Mouse (Mus musculus): ENCODE measurements at regions not wholly inside any gene's neighbourhood (a gene's known extent, or its start where the extent isn't known, plus 50 kb on each side); places are given as distances from the start of the nearest gene placed in this dataset.

DNA sequence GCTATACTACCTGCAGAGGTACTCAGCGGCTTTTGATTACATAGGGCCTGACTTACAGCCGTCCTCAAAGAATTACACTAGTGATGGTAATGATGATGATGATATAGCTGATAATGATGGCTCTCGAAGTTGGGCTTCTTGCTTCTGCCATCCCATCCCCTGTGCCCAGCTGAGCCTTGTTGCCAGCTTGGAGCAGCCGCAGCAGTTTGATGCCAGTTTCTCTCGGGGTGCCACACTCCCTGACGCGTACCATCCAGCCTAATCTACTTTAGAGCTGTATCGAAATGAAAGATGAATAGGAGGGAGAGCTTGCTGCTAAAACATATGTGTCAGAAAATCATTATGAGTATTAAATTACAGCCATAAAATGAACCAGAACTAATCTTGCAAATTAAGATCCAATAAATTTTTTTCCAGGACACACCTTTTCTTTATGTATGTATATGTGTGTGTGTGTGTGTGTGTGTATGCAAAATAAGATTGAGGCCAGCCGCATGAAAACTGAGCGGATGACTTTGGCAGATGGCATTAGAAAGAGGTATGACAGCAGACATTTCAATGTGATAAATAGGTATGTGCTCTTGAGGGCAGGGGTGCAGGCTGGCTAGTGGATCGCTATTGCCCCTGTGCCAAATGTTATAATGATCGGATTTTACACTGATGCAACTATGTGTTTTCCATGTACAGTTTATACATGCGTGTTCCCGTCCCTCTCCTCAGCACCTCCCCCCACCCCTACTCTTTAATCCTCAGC is 443.3 kb downstream of the Cd83 start:
- in situ Hi-C loops (cut with MboI; ENCODE audit: unreplicated experiment in 2 of 2), result no loop called here

GRCm38 (mm10) chr13:44228540-44229135 is 444.1 kb downstream of the Cd83 start:
- in situ Hi-C loops (cut with MboI; ENCODE audit: unreplicated experiment in 2 of 2), result no loop called here

DNA sequence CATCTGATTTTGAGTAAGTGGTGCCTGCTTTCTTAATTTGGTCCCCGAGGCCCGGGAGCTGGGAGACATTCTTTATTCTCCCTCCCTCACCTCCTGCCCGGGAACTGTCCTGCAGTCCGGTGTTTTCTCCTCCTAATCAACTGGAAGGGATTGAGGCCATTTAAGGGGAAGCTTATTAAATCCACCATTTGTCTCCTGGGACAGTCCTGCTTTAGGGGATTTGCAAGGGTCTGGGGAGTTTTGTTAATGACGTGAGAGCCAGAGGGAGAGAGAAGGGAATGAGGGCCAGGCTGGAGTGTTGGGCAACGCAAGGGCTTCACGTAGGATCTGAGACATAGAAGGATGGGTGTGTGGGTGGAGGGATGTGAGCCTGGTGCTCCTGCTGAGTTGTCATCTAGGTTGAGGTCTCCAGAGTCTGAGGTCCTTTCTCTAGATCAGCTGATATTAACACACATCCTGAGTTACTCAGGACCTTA is 444.6 kb downstream of the Cd83 start:
- in situ Hi-C loops (cut with MboI; ENCODE audit: unreplicated experiment in 2 of 2), result no loop called here

DNA sequence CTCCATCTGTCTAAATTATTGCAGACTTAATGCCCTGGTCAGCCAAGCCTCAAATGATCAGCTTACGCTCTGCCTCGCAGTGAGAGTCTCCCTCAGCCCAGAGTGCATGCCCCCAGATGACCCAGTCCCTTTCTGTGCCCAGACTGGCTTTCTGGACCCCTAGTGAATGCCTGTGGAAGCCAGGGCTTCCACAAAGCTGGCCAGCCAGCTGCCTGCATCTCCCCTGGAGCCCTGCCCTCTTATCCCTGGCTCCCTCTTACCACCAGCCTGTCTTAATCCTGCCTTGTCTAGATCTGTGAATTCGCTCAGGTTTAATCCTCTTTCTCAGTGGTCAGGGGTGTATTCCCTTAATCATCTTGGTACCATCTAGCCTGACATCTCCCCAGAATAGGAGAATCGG is 446.8 kb downstream of the Cd83 start:
- in situ Hi-C loops (cut with MboI; ENCODE audit: unreplicated experiment in 2 of 2), result no loop called here

DNA sequence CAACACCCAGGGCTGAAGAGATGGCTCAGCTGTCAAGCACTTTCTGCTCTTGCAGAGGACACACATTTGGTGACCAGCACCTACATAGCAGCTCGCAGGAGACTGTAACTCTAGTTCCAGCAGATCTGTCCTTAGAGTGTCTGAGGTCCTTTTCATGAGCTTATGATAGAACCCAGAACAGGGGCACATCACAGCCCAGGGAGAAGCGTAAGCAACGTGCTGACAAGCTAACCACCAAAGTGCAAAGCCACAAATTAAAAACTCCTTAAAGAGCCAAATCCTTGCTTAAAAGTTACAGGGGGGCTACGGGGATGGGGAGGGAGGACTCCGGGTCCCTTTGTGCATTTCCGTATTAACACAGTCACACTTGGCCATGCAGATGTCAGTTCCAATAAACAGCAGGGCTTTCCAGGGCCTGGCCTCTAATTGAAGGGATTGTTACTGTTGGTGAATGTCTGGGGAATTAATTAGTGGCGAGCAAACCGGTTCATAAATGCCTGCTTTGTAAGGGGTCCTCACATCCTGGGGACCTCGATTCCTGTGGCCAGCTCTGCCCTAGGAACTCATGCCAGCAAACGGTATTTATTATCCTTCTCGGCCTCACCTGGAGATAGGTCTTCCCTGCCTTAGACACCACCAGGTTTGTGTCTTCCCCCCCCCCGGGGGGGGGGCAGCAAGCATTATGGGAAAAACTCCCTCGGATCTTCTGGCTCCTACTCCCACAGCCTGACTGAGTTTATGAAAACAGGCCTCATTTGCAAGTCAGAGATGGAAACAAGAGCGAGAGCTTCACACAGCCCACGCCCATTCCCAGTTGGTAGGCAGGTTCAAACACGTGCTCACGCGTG is 447.5 kb downstream of the Cd83 start:
- in situ Hi-C loops (cut with MboI; ENCODE audit: unreplicated experiment in 2 of 2), result no loop called here

- in situ Hi-C loops (cut with MboI; ENCODE audit: unreplicated experiment in 2 of 2), result no loop called here
Measured at GRCm38 (mm10) chr13:44232716-44233051, 448.1 kb downstream of the Cd83 start.

GRCm38 (mm10) chr13:44234241-44234640 is 449.7 kb downstream of the Cd83 start:
- in situ Hi-C loops (cut with MboI; ENCODE audit: unreplicated experiment in 2 of 2), result no loop called here

- in situ Hi-C loops (cut with MboI; ENCODE audit: unreplicated experiment in 2 of 2), result no loop called here
Measured at GRCm38 (mm10) chr13:44235236-44235635, 450.7 kb downstream of the Cd83 start.

DNA sequence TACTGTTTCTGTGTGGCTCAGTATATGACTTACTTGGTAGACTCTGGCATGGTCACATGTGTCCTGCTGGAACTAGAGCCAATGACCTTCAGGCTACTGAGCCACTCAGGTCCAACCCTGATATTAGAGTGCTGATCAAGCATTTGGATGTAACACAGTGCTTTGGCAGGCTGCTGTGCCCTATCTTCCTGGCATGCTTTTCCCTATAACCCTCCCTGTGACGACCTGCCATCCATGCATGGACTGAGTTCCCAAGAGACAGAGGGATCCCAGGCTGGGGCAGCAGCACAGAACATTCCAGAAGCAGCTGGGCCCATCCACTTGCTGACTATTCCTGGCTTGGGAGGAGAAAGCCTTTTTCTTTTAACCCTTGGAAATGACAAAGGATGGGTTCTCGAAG is 451.4 kb downstream of the Cd83 start:
- in situ Hi-C loops (cut with MboI; ENCODE audit: unreplicated experiment in 2 of 2), result no loop called here

GRCm38 (mm10) chr13:44238308-44238707 is 453.7 kb downstream of the Cd83 start:
- in situ Hi-C loops (cut with MboI; ENCODE audit: unreplicated experiment in 2 of 2), result no loop called here

DNA sequence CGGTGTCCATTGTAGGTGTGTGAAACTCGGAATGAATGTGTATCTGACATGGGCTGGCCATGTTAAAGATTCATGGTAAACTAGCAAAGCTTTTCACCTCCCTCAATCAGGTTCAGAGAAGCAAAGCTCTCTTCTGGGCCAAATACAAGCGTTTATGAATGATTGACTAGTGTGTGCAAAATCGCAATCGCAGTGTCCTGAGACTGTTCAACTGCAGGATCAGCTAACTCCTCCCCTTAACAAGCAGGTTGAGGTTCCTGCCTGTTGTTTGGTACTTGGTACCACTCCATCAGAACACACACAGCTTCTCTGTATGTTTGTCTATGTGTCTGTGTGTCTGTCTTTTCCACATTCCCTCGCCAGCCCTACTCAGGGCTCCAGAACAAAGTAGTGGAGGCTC is 458.6 kb downstream of the Cd83 start:
- in situ Hi-C loops (cut with MboI; ENCODE audit: unreplicated experiment in 2 of 2), result no loop called here

DNA sequence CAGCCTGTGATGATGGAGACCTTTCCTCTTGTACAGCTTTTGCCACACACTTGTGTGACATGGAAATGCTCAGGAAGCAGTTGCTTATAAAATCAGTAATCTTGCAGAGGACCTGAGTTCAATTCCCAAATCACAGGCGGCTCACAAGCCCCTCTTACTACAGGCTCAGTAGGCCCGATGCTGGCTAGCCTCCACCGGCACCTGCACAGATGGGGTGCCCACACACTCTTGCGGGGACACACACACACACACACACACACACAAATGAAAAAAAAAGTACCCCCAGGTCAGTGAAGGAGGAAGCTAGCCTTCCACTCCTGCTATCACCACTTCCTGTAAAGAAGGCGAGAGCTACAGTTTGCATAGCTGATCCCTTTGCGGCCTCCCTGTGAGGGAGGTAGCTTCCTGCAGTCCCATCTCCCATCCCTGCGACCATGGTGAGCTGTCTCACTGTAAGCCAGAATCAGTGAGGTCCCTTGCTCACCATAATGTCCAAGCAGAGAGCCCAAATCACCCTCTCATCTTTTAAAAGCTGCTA is 462.2 kb downstream of the Cd83 start:
- in situ Hi-C loops (cut with MboI; ENCODE audit: unreplicated experiment in 2 of 2), result no loop called here

- in situ Hi-C loops (cut with MboI; ENCODE audit: unreplicated experiment in 2 of 2), result no loop called here
Measured at GRCm38 (mm10) chr13:44247861-44248260, 463.3 kb downstream of the Cd83 start.

GRCm38 (mm10) chr13:44248401-44248800 is 463.8 kb downstream of the Cd83 start:
- in situ Hi-C loops (cut with MboI; ENCODE audit: unreplicated experiment in 2 of 2), result no loop called here

DNA sequence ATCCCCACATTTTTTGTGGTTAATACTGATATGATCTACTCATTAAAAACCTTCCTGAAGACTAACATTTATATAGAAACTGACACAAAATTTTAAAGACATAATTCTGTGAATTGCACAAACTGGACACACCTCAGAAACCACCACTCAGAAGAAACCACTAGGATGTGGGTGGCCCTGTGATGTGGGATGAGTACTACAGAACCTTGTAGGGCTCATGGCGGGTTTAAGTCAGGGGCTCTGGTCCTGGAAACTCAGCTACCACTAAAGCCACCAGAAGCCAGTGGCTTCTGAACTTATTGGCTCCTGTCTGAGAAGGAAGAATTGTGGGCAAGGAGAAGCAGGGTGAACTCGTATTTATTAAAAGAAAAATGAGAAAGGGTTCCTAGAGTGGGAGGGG is 464.5 kb downstream of the Cd83 start:
- in situ Hi-C loops (cut with MboI; ENCODE audit: unreplicated experiment in 2 of 2), result no loop called here

DNA sequence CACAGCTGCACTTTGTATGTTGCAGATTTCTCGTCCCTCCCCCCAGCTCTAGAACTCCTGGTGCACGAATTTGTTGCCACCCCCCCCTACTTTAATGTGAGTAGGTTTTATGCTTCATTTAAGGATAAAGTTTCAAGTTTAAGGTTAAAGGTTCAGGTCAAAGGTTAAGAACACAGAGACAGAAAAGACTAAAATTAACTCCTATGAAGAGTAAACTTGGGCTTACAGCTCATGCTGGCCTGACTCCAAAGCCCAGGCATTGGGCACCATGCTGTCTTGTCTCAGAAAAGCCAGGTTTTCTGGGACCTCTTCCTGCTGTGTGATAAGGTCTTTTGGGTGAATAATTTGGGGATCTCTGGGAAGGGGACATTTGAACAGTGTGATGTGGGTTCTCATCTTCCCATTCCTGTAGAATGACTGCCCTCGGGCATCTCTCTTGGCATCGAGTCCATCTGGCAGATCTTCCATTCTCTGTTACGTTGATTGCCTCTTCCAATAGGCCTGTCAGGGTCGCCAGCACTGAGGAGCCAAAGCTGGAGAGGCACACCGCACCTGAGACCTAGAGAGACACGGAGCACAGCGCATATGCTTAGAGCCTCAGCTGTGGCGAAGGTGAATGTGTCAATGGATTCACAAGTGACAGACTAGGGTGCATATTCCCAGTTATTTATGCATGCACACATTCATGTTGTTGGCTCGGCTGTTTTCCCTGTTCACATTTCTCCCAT is 466.1 kb downstream of the Cd83 start:
- in situ Hi-C loops (cut with MboI; ENCODE audit: unreplicated experiment in 2 of 2), result no loop called here

GRCm38 (mm10) chr13:44251503-44251902 is 466.9 kb downstream of the Cd83 start:
- in situ Hi-C loops (cut with MboI; ENCODE audit: unreplicated experiment in 2 of 2), result no loop called here

DNA sequence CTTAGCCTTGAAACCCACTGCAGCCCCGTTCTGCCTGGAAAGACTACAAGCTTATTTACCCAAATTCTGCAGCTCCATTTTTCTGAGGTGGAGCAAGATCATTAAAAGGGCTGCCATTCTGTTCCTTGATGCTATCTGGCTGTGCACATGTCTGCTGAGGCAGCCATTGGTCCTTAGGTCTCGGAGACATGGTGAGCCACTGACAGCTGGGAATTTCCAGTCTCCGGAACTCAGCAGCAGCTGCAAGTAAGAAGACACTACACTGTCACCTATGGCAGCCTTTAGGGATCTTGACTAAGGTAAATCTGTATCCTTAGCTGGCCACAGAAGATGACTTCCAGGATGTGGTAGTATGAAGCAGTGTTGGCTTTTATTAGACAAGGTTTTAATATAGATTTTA is 467.9 kb downstream of the Cd83 start:
- in situ Hi-C loops (cut with MboI; ENCODE audit: unreplicated experiment in 2 of 2), result no loop called here

DNA sequence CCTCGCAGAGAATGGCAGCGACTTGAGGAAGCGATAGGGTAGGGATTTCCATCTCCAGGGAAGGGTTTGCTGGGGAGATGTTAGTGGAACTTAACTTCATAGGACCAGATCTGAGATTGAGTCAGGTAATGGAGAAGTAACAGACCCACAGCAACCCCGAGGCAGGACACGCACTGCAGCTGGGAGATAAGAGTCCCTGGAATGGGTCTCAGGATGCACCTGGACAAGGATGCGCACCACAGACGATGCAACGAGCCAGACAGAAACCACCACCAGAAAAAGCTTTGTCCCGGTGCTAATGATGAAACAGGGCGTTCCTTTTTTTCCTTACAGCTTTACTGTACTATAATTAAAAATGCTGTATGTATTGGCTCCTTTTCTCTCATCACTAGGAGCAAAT is 470.9 kb upstream of the Jarid2 start:
- in situ Hi-C loops (cut with MboI; ENCODE audit: unreplicated experiment in 2 of 2), result no loop called here

GRCm38 (mm10) chr13:44260039-44260438 is 469.2 kb upstream of the Jarid2 start:
- in situ Hi-C loops (cut with MboI; ENCODE audit: unreplicated experiment in 2 of 2), result no loop called here
